Mouse (Mus musculus): ENCODE data around the gene Hoxb5. TPM values are rescaled to one million over a fixed set of nuclear protein-coding genes. Genes with fewer than 3 reads are reported as not detected.

Hoxb5 gene
- polyA plus RNA-seq, 1 experiment from 2014 or later, result 216 TPM

GRCm38 (mm10) chr11:96301064-96301431 is 2.1 kb upstream of the Hoxb5 start:
- Histone ChIP-seq H3K4me3 (peak overlapping the region; percentile 57), H3K27me3 (peaks cover 96% of the 10 kb centered on the region), H3K4me2 (peak overlapping the region; percentile 83)

GRCm38 (mm10) chr11:96301837-96302236 is 1.3 kb upstream of the Hoxb5 start:
- peak overlapping the region; percentile 83 for H3K4me2 ChIP-seq
- no peaks in the 10 kb centered on the region for H3K36me3 ChIP-seq
- peaks cover 96% of the 10 kb centered on the region for H3K27me3 ChIP-seq
- H3K4me1 ChIP-seq (replicated peaks), result peaks cover 7% of the 10 kb centered on the region
- 0% methylated on average over 15 of the region's 15 CpGs for WGBS
- H3K27ac ChIP-seq, result peak overlapping the region; percentile 100
- ATAC-seq (ENCODE audit: low FRiP score), result no peak
- H3K4me3 ChIP-seq, result peak overlapping the region; percentile 57
- peak overlapping the region; percentile 99 for H3K9ac ChIP-seq
- no peaks in the 10 kb centered on the region for H3K9me3 ChIP-seq

More at GRCm38 (mm10) chr11:96301064-96301431, 2.1 kb upstream of the Hoxb5 start:
- Histone ChIP-seq H3K27ac (peak overlapping the region; percentile 100), H3K9me3 (no peaks in the 10 kb centered on the region), H3K4me1 (replicated peaks) (peaks cover 7% of the 10 kb centered on the region), H3K9ac (peak overlapping the region; percentile 99), H3K36me3 (no peaks in the 10 kb centered on the region)
- ATAC-seq (ENCODE audit: low FRiP score), result no peak
- WGBS, result 3% methylated on average over 10 of the region's 10 CpGs

GRCm38 (mm10) chr11:96302381-96303150 is 570 bp upstream of the Hoxb5 start:
- peak overlapping the region; percentile 83 for H3K4me2 ChIP-seq

GRCm38 (mm10) chr11:96304381-96305195 is 1.5 kb downstream of the Hoxb5 start:
- Histone ChIP-seq H3K36me3 (no peaks in the 10 kb centered on the region), H3K27me3 (peaks cover 99% of the 10 kb centered on the region), H3K4me3 (peak overlapping the region; percentile 57), H3K4me1 (replicated peaks) (peaks cover 7% of the 10 kb centered on the region; the same call in 1 of the 2 replicates), H3K9ac (peak overlapping the region; percentile 99), H3K27ac (peak overlapping the region; percentile 100), H3K9me3 (no peaks in the 10 kb centered on the region), H3K4me2 (peak overlapping the region; percentile 83)
- 2% methylated on average over 38 of the region's 38 CpGs for WGBS
- no peak for ATAC-seq (ENCODE audit: low FRiP score)

More at GRCm38 (mm10) chr11:96302381-96303150, 570 bp upstream of the Hoxb5 start:
- Histone ChIP-seq H3K27me3 (peaks cover 96% of the 10 kb centered on the region), H3K9ac (peak overlapping the region; percentile 99), H3K4me1 (replicated peaks) (peaks cover 7% of the 10 kb centered on the region), H3K36me3 (no peaks in the 10 kb centered on the region), H3K27ac (peak overlapping the region; percentile 100), H3K4me3 (peak overlapping the region; percentile 57), H3K9me3 (no peaks in the 10 kb centered on the region)
- ATAC-seq (ENCODE audit: low FRiP score), result no peak
- WGBS, result 2% methylated on average over 23 of the region's 23 CpGs

- Histone ChIP-seq H3K9ac (peak overlapping the region; percentile 99), H3K36me3 (no peaks in the 10 kb centered on the region), H3K27me3 (peaks cover 99% of the 10 kb centered on the region), H3K4me2 (peak overlapping the region; percentile 83), H3K9me3 (no peaks in the 10 kb centered on the region), H3K4me3 (peak overlapping the region; percentile 57), H3K27ac (peak overlapping the region; percentile 100), H3K4me1 (replicated peaks) (peaks cover 14% of the 10 kb centered on the region)
- no peak for ATAC-seq (ENCODE audit: low FRiP score)
- WGBS, result 27% methylated on average over 6 of the region's 6 CpGs
Measured at GRCm38 (mm10) chr11:96305505-96306182, 2.5 kb downstream of the Hoxb5 start.

GRCm38 (mm10) chr11:96306183-96306907 is 3.2 kb downstream of the Hoxb5 start:
- H3K36me3 ChIP-seq, result no peaks in the 10 kb centered on the region
- no peak for ATAC-seq (ENCODE audit: low FRiP score)
- H3K9me3 ChIP-seq, result no peaks in the 10 kb centered on the region
- H3K27me3 ChIP-seq, result peaks cover 99% of the 10 kb centered on the region
- H3K4me1 ChIP-seq (replicated peaks), result peaks cover 18% of the 10 kb centered on the region
- WGBS, result 7% methylated on average over 7 of the region's 7 CpGs
- peak overlapping the region; percentile 57 for H3K4me3 ChIP-seq
- H3K4me2 ChIP-seq, result peak overlapping the region; percentile 83
- peak overlapping the region; percentile 99 for H3K9ac ChIP-seq
- peak overlapping the region; percentile 100 for H3K27ac ChIP-seq

- 3% methylated on average over 13 of the region's 13 CpGs for WGBS
- Histone ChIP-seq H3K4me3 (peak overlapping the region; percentile 57), H3K4me1 (replicated peaks) (peaks cover 21% of the 10 kb centered on the region), H3K36me3 (no peaks in the 10 kb centered on the region), H3K27ac (peak overlapping the region; percentile 100), H3K9me3 (no peaks in the 10 kb centered on the region), H3K27me3 (peaks cover 99% of the 10 kb centered on the region), H3K4me2 (peak overlapping the region; percentile 83), H3K9ac (peak overlapping the region; percentile 99)
- ATAC-seq (ENCODE audit: low FRiP score), result no peak
Measured at GRCm38 (mm10) chr11:96306908-96307269, 3.8 kb downstream of the Hoxb5 start.

- Histone ChIP-seq H3K27me3 (peaks cover 100% of the 10 kb centered on the region), H3K27ac (peak overlapping the region; percentile 100), H3K4me3 (peak overlapping the region; percentile 57), H3K4me2 (peak overlapping the region; percentile 83), H3K4me1 (replicated peaks) (peaks cover 26% of the 10 kb centered on the region), H3K36me3 (no peaks in the 10 kb centered on the region), H3K9me3 (no peaks in the 10 kb centered on the region), H3K9ac (peak overlapping the region; percentile 99)
- 9% methylated on average over 4 of the region's 4 CpGs for WGBS
- no peak for ATAC-seq (ENCODE audit: low FRiP score)
Measured at GRCm38 (mm10) chr11:96308763-96309162, 5.6 kb downstream of the Hoxb5 start.

GRCm38 (mm10) chr11:96309288-96309687 is 6.2 kb downstream of the Hoxb5 start:
- H3K9ac ChIP-seq, result peak overlapping the region; percentile 99
- H3K4me3 ChIP-seq, result peak overlapping the region; percentile 57
- peaks cover 99% of the 10 kb centered on the region for H3K27me3 ChIP-seq
- WGBS, result 9% methylated on average over 4 of the region's 4 CpGs
- peaks cover 26% of the 10 kb centered on the region for H3K4me1 ChIP-seq (replicated peaks)
- peak overlapping the region; percentile 83 for H3K4me2 ChIP-seq
- H3K9me3 ChIP-seq, result no peaks in the 10 kb centered on the region
- ATAC-seq (ENCODE audit: low FRiP score), result no peak
- H3K36me3 ChIP-seq, result no peaks in the 10 kb centered on the region
- peak overlapping the region; percentile 100 for H3K27ac ChIP-seq

- Histone ChIP-seq H3K4me3 (peak overlapping the region; percentile 57), H3K4me1 (replicated peaks) (peaks cover 26% of the 10 kb centered on the region), H3K27me3 (peaks cover 99% of the 10 kb centered on the region), H3K27ac (peak overlapping the region; percentile 100), H3K4me2 (peak overlapping the region; percentile 83), H3K36me3 (no peaks in the 10 kb centered on the region), H3K9ac (peak overlapping the region; percentile 99), H3K9me3 (no peaks in the 10 kb centered on the region)
- no peak for ATAC-seq (ENCODE audit: low FRiP score)
- WGBS, result 3% methylated on average over 20 of the region's 20 CpGs
Measured at GRCm38 (mm10) chr11:96310183-96310938, 7.2 kb downstream of the Hoxb5 start.

- H3K36me3 ChIP-seq, result no peaks in the 10 kb centered on the region
- H3K9ac ChIP-seq, result peak overlapping the region; percentile 99
- H3K9me3 ChIP-seq, result no peaks in the 10 kb centered on the region
- H3K4me3 ChIP-seq, result peak overlapping the region; percentile 57
- peaks cover 99% of the 10 kb centered on the region for H3K27me3 ChIP-seq
- peak overlapping the region; percentile 83 for H3K4me2 ChIP-seq
- no peak for ATAC-seq (ENCODE audit: low FRiP score)
- WGBS, result 6% methylated on average over 6 of the region's 6 CpGs
- H3K27ac ChIP-seq, result peak overlapping the region; percentile 100
- H3K4me1 ChIP-seq (replicated peaks), result peaks cover 22% of the 10 kb centered on the region
Measured at GRCm38 (mm10) chr11:96311097-96311496, 8.0 kb downstream of the Hoxb5 start.
